Mouse (Mus musculus) lung, embryonic 16.5 days (tissue): Measurements from ENCODE around the gene Kazn. TPM values are rescaled to one million over a fixed set of nuclear protein-coding genes. Genes with fewer than 3 reads are reported as not detected.

ENCODE experiments used
- ATAC-seq: fragments of 200-750 bp; cut with Nextera tagmentation; 2 replicates; pipeline ENCODE4 v1.8.0; 2017; ENCODE audit warnings: low read depth, mild to moderate bottlenecking, moderate library complexity
- H3K27ac ChIP-seq: fragments of 300-500 bp; sonication (generic); 2 replicates; pipeline ENCODE4 v1.5.1; 2014; ENCODE audit warnings: mild to moderate bottlenecking, control low read depth, low read length
- H3K27me3 ChIP-seq: fragments of 300-500 bp; sonication (generic); 2 replicates; pipeline ENCODE4 v1.6.1; 2014; ENCODE audit warnings: low read depth, low read length, mixed read lengths; ENCODE audit not compliant: control insufficient read depth, insufficient read depth
- H3K36me3 ChIP-seq: fragments of 300-500 bp; sonication (generic); 2 replicates; pipeline ENCODE4 v1.6.1; 2014; ENCODE audit warnings: low read length; ENCODE audit not compliant: control insufficient read depth, insufficient read depth
- H3K4me1 ChIP-seq: fragments of 300-500 bp; sonication (generic); replicated peaks from 2 replicates; pipeline ENCODE4 v1.6.1; 2014; ENCODE audit warnings: low read length, mixed read lengths; ENCODE audit not compliant: control insufficient read depth, insufficient read depth
- H3K4me2 ChIP-seq: fragments of 300-500 bp; sonication (generic); 2 replicates; pipeline ENCODE4 v1.6.1; 2014; ENCODE audit warnings: low read depth, low read length, control low read depth
- H3K4me3 ChIP-seq: fragments of 300-500 bp; sonication (generic); 2 replicates; pipeline ENCODE4 v1.5.1; 2014; ENCODE audit warnings: mild to moderate bottlenecking, low read length, control low read depth
- H3K9ac ChIP-seq: fragments of 300-500 bp; sonication (generic); 2 replicates; pipeline ENCODE4 v1.6.1; 2014; ENCODE audit warnings: low read length, control low read depth
- H3K9me3 ChIP-seq: fragments of 300-500 bp; sonication (generic); 2 replicates; pipeline ENCODE4 v1.6.1; 2016; ENCODE audit warnings: low read length; ENCODE audit not compliant: control insufficient read depth
- WGBS: fragments of 180-500 bp; shearing (Covaris S2); extraction: QIAGEN DNeasy Blood & Tissue Kit; methylation state at CpG from one replicate; pipeline ENCODE4 v1.1.7; 2014; 5-methylcytosine and 5-hydroxymethylcytosine counted together
- polyA plus RNA-seq: library from polyadenylated mRNA; unstranded; fragments of >200 nt; fragmentation: Nextera tagmentation; extraction: Ambion mirVana; gene quantifications from 2 replicates; pipeline ENCODE4 v1.2.1, GENCODE M21; 2015

Gene Kazn
- polyA plus RNA-seq, 1 experiment from 2014 or later, result 11.4 TPM

DNA sequence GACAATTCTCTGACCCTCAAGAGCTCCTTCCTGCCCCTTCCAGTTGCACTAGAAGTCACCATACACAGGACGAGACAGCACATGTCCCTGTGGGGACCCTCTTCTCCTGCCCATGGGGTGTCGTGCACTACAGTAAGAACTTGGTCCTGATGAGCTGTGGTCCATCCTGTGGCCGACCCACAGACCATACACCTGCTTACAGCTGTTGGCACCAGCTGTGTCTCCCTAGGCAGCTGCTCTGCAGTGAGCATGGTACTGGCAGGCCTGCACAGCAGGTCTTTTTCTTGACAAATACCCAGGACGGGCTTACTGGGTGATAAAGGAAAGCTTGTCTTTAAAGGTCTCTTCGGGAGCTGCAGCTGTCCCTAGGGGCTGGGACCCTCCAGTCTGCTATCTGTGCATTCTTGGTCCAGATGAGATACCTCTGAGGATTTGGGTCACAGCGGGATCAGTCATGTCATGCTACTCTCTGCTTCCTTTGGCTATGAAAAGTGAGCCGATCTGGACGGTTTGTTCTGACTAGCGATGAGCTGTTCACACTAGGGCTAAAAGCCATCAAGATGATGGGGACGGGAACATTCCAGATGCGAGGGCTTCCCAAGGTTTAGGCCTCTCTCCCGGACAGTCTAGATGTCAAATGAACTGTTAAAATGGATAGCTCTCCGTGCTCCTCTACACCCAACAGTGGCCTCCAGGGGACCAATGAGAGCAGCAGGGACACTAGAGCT, 179.9 kb downstream of the Kazn start:
- no peaks in the 10 kb centered on the region for H3K36me3 ChIP-seq
- no peak for ATAC-seq
- no peak overlapping the region for H3K4me2 ChIP-seq
- H3K4me3 ChIP-seq, result no peak overlapping the region
- H3K4me1 ChIP-seq, result peaks cover 7% of the 10 kb centered on the region; the same call in 1 of the 2 replicates
- WGBS, result 75% methylated on average over 13 of the region's 13 CpGs
- no peaks in the 10 kb centered on the region for H3K9me3 ChIP-seq
- H3K27ac ChIP-seq, result no peak overlapping the region
- H3K27me3 ChIP-seq, result no peaks in the 10 kb centered on the region
- no peak overlapping the region for H3K9ac ChIP-seq

DNA sequence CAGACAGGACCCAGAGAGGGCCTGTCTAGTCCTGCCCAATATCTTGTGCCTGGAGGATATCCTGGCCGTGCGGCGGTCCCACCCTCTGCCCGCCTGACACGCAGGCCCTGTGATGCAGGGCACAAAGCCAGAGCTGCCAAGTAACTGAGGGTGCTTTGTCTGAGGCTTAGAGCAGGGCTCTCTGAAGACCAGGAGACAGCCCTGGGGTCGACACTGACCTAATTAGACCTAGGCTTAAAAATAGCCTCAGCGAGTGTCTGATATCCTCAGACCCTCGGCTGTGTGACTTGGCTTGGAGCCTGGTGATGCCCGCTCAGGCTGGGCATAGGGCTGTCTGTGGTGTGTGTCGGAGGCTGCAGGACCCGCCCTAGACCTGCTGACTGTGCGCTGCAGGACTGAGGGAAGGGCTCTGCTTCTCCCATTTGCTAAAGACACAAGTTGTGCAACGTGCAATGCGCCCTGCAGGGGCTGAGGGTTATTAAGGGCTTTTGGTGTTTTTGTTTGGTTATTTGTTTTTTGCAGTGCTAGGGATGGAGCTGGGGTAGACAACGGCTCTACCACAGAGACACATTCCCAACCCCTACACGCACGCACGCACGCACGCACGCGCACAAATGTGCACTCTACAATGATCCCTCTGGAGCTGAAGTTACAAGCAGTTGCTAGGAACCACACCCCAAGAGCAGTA, 181.5 kb downstream of the Kazn start:
- no peak overlapping the region for H3K27ac ChIP-seq

DNA sequence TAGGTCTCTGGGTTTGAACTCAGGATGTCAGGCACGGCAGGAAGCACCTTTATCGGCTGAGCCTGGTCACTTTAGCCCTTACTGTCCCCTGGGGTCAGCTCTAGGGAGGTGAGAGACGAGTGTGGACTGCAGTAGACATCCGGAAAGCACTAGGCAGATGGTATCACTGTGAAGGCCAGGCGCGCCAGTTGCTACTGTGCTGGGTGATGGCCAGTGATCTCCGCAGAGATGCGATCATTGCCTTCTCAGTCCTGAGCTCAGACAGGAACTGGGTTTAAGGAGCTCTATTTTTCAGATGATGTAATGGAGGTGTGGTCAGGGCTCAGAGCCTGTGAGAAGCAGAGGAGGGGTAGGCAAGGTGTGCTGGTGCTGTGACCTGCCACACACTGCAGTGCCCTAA, 183.6 kb downstream of the Kazn start:
- no peak overlapping the region for H3K27ac ChIP-seq
- WGBS, result 77% methylated on average over 8 of the region's 8 CpGs

More for the DNA sequence above, 181.5 kb downstream of the Kazn start:
- Histone ChIP-seq H3K4me1 (peaks cover 10% of the 10 kb centered on the region; the same call in 1 of the 2 replicates), H3K4me2 (no peak overlapping the region), H3K36me3 (no peaks in the 10 kb centered on the region), H3K4me3 (no peak overlapping the region), H3K9ac (no peak overlapping the region), H3K9me3 (no peaks in the 10 kb centered on the region), H3K27me3 (no peaks in the 10 kb centered on the region)
- ATAC-seq, result no peak
- 84% methylated on average over 22 of the region's 22 CpGs for WGBS

DNA sequence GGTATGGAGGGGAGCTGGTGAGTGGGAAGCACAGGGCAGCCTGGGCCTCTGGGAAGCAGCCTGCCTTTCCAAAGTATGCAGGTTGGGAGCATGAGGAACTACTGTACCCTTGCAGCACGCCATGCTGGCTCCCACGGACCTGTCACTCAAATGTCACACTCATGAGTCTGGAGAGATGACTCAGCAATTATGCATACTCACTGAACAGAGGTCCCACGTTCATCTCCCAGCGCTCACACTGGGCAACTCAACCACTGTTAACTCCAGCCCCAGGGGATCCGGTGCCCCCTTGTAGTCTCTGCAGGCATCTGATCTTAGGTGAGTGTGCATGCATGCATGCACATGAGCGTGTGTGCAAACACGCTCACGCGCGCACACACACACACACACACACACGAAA, 184.6 kb downstream of the Kazn start:
- WGBS, result 84% methylated on average over 11 of the region's 11 CpGs
- H3K9ac ChIP-seq, result no peak overlapping the region
- peaks cover 5% of the 10 kb centered on the region; the same call in 1 of the 2 replicates for H3K4me1 ChIP-seq
- H3K4me2 ChIP-seq, result no peak overlapping the region
- H3K36me3 ChIP-seq, result no peaks in the 10 kb centered on the region
- H3K27me3 ChIP-seq, result no peaks in the 10 kb centered on the region
- H3K27ac ChIP-seq, result no peak overlapping the region
- H3K4me3 ChIP-seq, result no peak overlapping the region
- ATAC-seq, result no peak
- no peaks in the 10 kb centered on the region for H3K9me3 ChIP-seq

More for the DNA sequence above, 183.6 kb downstream of the Kazn start:
- H3K4me2 ChIP-seq, result no peak overlapping the region
- no peak overlapping the region for H3K9ac ChIP-seq
- peaks cover 9% of the 10 kb centered on the region; the same call in 1 of the 2 replicates for H3K4me1 ChIP-seq
- no peak for ATAC-seq
- no peaks in the 10 kb centered on the region for H3K27me3 ChIP-seq
- H3K36me3 ChIP-seq, result no peaks in the 10 kb centered on the region
- no peak overlapping the region for H3K4me3 ChIP-seq
- H3K9me3 ChIP-seq, result no peaks in the 10 kb centered on the region

DNA sequence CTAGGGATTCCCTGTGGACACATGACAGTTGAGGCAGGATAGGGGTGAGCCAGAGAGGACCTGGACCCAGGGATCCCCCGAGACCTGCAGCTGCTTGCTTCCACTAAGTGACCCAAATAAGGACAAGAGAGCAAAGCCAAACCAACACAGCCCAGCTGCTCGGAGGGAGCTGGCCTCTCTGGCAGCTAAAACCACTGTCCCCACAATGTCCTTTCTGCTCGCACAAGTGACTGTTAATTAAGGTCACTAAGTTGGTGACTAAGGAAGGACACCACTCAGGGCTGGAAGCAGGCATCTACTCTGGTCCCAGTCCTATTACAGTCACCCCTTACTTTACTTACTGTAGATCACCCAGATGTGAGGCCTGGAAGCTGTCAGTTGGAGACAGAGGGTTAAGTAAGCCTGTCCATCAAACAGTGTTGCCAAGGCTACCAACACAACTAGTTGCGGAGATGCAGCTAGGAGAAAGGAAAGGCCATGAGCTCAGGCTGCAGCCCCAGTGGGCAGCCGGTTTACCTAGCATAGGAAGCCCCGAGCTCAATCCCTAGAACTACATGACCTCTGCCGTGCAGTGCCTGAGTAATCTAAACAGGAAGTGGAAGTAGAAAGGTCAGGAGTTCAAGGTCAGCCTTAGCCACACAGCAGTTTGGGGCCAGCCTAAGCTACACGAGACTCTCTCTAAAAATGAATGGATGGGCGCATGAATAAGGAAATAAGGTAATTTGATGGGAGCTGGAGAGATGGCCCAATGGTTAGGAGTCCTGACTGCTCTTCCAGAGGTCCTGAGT, 185.3 kb downstream of the Kazn start:
- Histone ChIP-seq H3K27me3 (no peaks in the 10 kb centered on the region), H3K4me1 (peaks cover 5% of the 10 kb centered on the region; the same call in 1 of the 2 replicates), H3K9ac (no peak overlapping the region), H3K4me2 (no peak overlapping the region), H3K27ac (no peak overlapping the region), H3K36me3 (no peaks in the 10 kb centered on the region), H3K9me3 (no peaks in the 10 kb centered on the region), H3K4me3 (no peak overlapping the region)
- WGBS, result 42% methylated on average over 9 of the region's 9 CpGs
- no peak for ATAC-seq

DNA sequence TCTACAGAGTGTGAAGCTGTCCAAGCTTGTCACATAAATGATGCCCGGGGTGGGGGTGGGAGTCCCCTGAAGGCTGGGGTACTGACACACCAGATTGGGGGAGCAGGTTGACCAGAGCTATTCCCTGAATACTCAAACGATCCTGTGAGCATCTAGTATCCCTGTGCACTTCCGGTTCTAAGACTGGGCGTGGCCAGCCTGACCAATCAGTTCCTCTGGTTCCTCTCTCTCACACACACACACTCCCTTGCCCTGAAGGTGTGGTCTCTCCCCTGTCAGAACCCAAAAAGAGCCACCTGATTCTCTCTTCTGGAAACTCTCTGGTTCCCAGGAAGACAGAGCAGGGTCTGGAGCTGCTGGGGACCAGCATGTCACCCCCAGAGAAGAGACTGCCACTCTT, 185.9 kb downstream of the Kazn start:
- Histone ChIP-seq H3K4me1 (peaks cover 5% of the 10 kb centered on the region; the same call in 1 of the 2 replicates), H3K27me3 (no peaks in the 10 kb centered on the region), H3K4me3 (no peak overlapping the region), H3K4me2 (no peak overlapping the region), H3K36me3 (no peaks in the 10 kb centered on the region), H3K27ac (no peak overlapping the region), H3K9me3 (no peaks in the 10 kb centered on the region), H3K9ac (no peak overlapping the region)
- ATAC-seq, result no peak
- 43% methylated on average over 4 of the region's 4 CpGs for WGBS

DNA sequence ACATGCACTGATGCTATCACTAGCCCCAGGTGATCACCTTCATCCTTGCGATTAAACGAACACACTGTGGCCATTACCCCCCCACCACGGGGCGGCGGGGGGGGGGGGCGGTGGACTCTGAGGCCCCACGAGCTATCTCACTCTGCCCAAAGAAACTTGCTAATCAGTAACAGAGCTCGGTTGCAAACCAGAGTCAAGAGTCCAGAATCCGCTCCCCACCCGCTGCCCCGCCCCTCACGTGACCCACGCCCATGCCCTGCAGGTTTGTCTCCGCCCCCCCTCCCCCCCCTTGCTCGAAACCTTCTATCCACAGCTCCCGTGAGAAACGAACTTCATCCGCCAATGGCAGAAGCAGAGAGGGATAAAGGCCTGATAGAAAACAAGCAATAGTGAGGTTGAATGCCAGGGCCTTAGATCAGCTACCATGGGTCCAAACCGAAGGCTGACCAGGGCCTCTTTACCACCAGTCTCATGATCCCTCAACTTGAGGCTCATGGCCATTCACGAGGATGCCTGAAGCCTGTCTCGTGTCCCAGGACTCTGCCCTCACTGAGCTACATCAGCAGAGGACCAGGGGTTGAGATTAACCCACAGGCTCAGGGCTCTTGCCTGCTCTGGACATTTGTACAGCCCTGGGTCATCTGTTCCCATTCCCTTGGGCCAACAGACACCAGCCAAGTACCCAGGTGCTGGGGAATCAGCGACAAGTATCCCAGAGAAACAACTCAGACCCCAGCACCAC, 186.6 kb downstream of the Kazn start:
- Histone ChIP-seq H3K4me1 (peaks cover 5% of the 10 kb centered on the region; the same call in 1 of the 2 replicates), H3K36me3 (no peaks in the 10 kb centered on the region), H3K4me2 (peak overlapping the region; percentile 25), H3K27ac (no peak overlapping the region), H3K9ac (no peak overlapping the region), H3K4me3 (no peak overlapping the region), H3K9me3 (no peaks in the 10 kb centered on the region), H3K27me3 (no peaks in the 10 kb centered on the region)
- no peak; the same call in 1 of the 2 replicates for ATAC-seq
- WGBS, result 36% methylated on average over 22 of the region's 22 CpGs
